Mouse (Mus musculus) embryonic fibroblast, embryonic 13.5 days (primary cell): ENCODE measurements around the gene Ttc33. TPM values are rescaled to one million over a fixed set of nuclear protein-coding genes. Genes with fewer than 3 reads are reported as not detected.

Experiments
- H3K27ac ChIP-seq: 2 replicates; pipeline ENCODE4 v1.5.1; 2012; ENCODE audit warnings: low read length, control low read depth, inconsistent platforms; ENCODE audit not compliant: insufficient read depth
- H3K4me1 ChIP-seq: 2 replicates; pipeline ENCODE4 v1.6.1; 2011; ENCODE audit warnings: low read length; ENCODE audit not compliant: control insufficient read depth, insufficient read depth
- H3K4me3 ChIP-seq: 2 replicates; pipeline ENCODE4 v1.5.1; 2011; ENCODE audit warnings: mild to moderate bottlenecking, control low read depth, low read length; ENCODE audit not compliant: insufficient read depth
- CTCF ChIP-seq: IDR thresholded peaks from 2 replicates; pipeline ENCODE4 v1.5.1; 2011; ENCODE audit warnings: mild to moderate bottlenecking, control low read depth, low read length, moderate library complexity, borderline replicate concordance; ENCODE audit not compliant: insufficient read depth
- POLR2A ChIP-seq: IDR thresholded peaks from 2 replicates; pipeline ENCODE4 v1.6.1; 2011; ENCODE audit warnings: low read depth, mild to moderate bottlenecking, control low read depth, low read length, moderate library complexity
- polyA plus RNA-seq: library from polyadenylated mRNA; stranded (reverse); fragments of >200 nt; gene quantifications from 2 replicates; pipeline ENCODE4 v1.2.4, GENCODE M21; 2011; ENCODE audit warnings: low read depth; ENCODE audit not compliant: missing spikeins, insufficient read length

Gene Ttc33
- polyA plus RNA-seq, 1 experiment, result 28.7 TPM

GRCm38 (mm10) chr15:5261004-5261403 lies 75.7 kb downstream of the Ttc33 start:
- no peak overlapping the region for H3K4me3 ChIP-seq
- no peak for TF ChIP-seq POLR2A
- TF ChIP-seq CTCF, result no peak
- no peaks in the 10 kb centered on the region for H3K4me1 ChIP-seq
- H3K27ac ChIP-seq, result no peak overlapping the region

DNA sequence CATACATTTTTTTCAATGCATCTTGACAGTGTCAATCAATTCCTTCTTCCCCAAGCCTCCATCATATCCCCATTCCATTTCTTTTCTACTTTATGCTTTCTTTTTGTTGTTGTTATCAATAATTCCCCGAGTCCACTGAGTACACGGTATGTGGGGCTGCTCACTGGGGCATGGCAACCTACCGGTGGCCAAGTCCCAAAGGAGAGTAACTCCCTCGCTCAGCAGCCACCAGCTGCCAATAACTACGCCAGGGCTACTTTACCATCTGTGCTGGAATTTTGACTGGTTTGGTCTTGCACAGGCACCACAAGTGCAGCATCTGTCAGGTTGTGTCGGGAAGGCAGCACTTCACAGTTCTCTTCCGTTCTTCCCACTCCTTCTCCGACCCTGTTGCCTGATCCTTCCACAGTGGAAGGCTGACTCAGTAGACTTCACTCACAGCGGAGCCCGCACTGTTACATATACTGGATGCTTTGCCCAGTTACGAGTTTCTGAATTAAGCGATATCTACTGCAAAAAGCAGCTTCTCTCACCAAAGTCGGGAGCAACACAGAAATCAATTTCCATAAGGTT lies 76.9 kb downstream of the Ttc33 start:
- Histone ChIP-seq H3K4me3 (no peak overlapping the region), H3K27ac (no peak overlapping the region), H3K4me1 (no peaks in the 10 kb centered on the region)
- TF ChIP-seq POLR2A, result no peak

DNA sequence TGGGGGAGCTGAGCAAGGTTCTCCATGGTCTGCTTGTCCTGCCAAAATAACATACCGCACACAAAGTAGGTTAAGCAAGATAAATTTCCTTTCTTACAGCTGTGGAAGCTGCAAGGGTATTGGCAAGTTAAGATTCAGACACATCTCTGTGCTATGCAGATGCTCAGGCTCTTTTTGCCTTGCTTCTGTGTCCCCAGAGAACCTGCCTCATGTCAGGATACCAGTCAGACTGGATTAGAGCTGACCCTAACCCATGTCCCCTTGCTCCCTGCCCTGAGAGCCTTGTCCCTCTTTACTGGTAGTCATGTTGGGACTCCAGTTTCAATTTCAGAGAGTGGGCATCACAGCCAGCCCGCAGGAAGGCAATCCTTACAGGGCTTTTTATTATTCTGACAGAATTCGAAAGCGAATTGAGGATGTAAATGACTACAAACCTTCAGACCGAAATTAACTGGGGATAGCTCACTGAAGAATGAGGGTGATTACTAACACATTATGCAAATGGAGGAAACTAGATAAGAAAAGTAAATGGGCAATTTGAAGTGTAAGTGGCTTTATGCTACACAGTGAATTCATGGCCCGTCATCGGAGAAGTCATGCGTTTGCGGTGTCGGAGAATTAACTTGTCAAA lies 77.7 kb downstream of the Ttc33 start:
- H3K4me3 ChIP-seq, result no peak overlapping the region
- H3K4me1 ChIP-seq, result no peaks in the 10 kb centered on the region
- TF ChIP-seq POLR2A (no peak), CTCF (no peak)
- no peak overlapping the region for H3K27ac ChIP-seq

DNA sequence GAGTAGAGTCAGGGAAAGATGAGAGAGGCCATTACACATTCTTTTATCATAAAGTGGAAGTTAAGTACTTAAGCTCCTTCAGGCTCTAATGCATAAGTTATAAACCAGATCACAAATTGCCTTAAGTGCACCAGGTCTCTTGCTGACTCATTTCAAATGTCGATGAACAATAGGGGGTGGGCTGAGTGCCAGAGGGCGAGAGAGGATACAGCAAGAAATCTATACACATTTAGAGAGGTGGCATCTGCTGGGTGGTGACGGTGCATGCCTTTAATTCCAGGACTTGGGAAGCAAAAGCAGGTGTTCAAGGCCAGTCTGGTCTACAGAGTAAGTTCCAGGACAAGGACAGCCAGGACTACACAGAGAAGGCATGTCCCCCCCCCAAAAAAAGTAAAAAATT lies 80.8 kb downstream of the Ttc33 start:
- no peaks in the 10 kb centered on the region for H3K4me1 ChIP-seq
- H3K4me3 ChIP-seq, result no peak overlapping the region
- no peak overlapping the region for H3K27ac ChIP-seq
- TF ChIP-seq POLR2A (no peak), CTCF (no peak)

Other genes starting within 250 kb of the Ttc33 start
- 0.19 TPM in 1 of 2 replicates, not detected in the other for gene C7, start 121.8 kb upstream of the Ttc33 start, polyA plus RNA-seq
- gene Card6, start 77.0 kb upstream of the Ttc33 start, polyA plus RNA-seq, result 1.8 TPM in 2 replicates
- gene Rpl37, start 68.9 kb upstream of the Ttc33 start, polyA plus RNA-seq, result 606 and 706 TPM in 2 replicates
- gene Prkaa1, start 41.7 kb upstream of the Ttc33 start, polyA plus RNA-seq, result 32.0 and 41.2 TPM in 2 replicates
- 4.0 and 4.3 TPM in 2 replicates for gene Ptger4, start 58.7 kb downstream of the Ttc33 start, polyA plus RNA-seq